Mouse (Mus musculus): ENCODE measurements at regions not wholly inside any gene's neighbourhood (a gene's known extent, or its start where the extent isn't known, plus 50 kb on each side); places are given as distances from the start of the nearest gene placed in this dataset.

DNA sequence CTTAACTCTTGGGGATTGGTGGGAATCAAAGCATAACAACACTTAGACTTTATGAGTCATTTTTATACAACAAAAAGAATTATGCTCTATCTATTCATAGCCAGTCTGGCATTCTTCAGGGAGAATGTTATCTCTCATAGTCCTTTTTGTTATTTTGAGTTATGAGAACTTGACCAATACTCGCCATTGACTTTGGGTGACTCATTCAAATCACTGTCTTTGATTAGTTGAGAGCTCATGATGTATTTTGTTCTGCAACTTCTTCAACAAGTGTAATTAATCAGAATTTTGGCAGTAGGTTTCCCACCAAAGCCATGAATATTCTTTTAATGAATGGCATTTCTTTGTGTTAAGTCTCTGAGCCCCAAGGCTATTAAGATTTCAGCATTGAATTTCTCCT lies 139.6 kb downstream of the Ahr start:
- no peak for TF ChIP-seq CTCF (IDR thresholded peaks at IDR 0.05; ENCODE audit: low read depth)
- TF ChIP-seq EP300 (IDR thresholded peaks at IDR 0.05; ENCODE audit: low read depth): no peak
